Mouse (Mus musculus): ENCODE data around the gene Ctnnd2.

GRCm38 (mm10) chr15:30555787-30556186 is 383.4 kb downstream of the Ctnnd2 start:
- TF ChIP-seq CTCF (conservative IDR thresholded peaks at IDR 0.05; ENCODE audit: insufficient read depth, insufficient read length, low read depth, low read length) = no peak
- no peak for TF ChIP-seq POLR2A (IDR thresholded peaks at IDR 0.05; ENCODE audit: low read depth, low read length)
